Mouse (Mus musculus) adrenal gland, adult 2 months (tissue): ENCODE measurements around the gene Gm14443. TPM values are rescaled to one million over a fixed set of nuclear protein-coding genes. Genes with fewer than 3 reads are reported as not detected.
"Not testable (repeated sequence)": the region's sequence is repeated elsewhere in the genome, so short reads cannot be mapped to it uniquely, and the experiment has no call there.

Source experiments
- DNase-seq: peaks from one replicate; pipeline ENCODE4 v3.0.0; 2021
- long read RNA-seq: library from polyadenylated mRNA; stranded (forward); transcript quantifications from one replicate; pipeline ENCODE4 v2.0.0, GENCODE M21; 2021
- polyA plus RNA-seq: library from polyadenylated mRNA; depleted of rRNA; stranded (reverse); fragments of >200 nt; gene quantifications from 2 replicates; pipeline ENCODE4 v1.2.3, GENCODE M21; 2012; rRNA removed
- total RNA-seq, 2 experiments: library from RNA; stranded (reverse); gene quantifications; 2 replicates each; pipeline ENCODE4 v1.2.3; 2021

Gm14443 gene
- 1 to 10 TPM; 1.8 to 2.2 TPM for total RNA-seq
- 0.21 TPM in 1 of 2 replicates, not detected in the other for polyA plus RNA-seq
- long read RNA-seq, result 0 reads

GRCm38 (mm10) chr2:175175401-175176180 lies at the start of gene Gm14443:
Gene Gm14443, minus strand, starts transcription at chr2:175175871.
- not testable (repeated sequence) for DNase-seq

- DNase-seq, result not testable (repeated sequence)
Observed at GRCm38 (mm10) chr2:175206732-175207131, 31.1 kb upstream of the Gm14443 start, which contains the start of gene Gm14391. Gene Gm14391, minus strand, starts transcription at chr2:175206917.

- DNase-seq, result not testable (repeated sequence)
Observed at GRCm38 (mm10) chr2:175179008-175179407, 3.3 kb upstream of the Gm14443 start.

GRCm38 (mm10) chr2:175176312-175176711 lies 641 bp upstream of the Gm14443 start:
- DNase-seq, result no peak

GRCm38 (mm10) chr2:175174058-175174457 lies 1.6 kb downstream of the Gm14443 start:
- not testable (repeated sequence) for DNase-seq

GRCm38 (mm10) chr2:175172906-175173595 lies 2.6 kb downstream of the Gm14443 start:
- not testable (repeated sequence) for DNase-seq

- no peak for DNase-seq
Observed at GRCm38 (mm10) chr2:175172123-175172522, 3.5 kb downstream of the Gm14443 start.

GRCm38 (mm10) chr2:175166870-175167269 lies 8.8 kb downstream of the Gm14443 start:
- not testable (repeated sequence) for DNase-seq

GRCm38 (mm10) chr2:175165110-175165509 lies 10.6 kb downstream of the Gm14443 start:
- DNase-seq, result not testable (repeated sequence)

GRCm38 (mm10) chr2:175161438-175161837 lies 14.2 kb downstream of the Gm14443 start:
- not testable (repeated sequence) for DNase-seq

- no peak for DNase-seq
Observed at GRCm38 (mm10) chr2:175158642-175159041, 17.0 kb downstream of the Gm14443 start.

GRCm38 (mm10) chr2:175156696-175157095 lies 19.0 kb downstream of the Gm14443 start:
- DNase-seq, result no peak

GRCm38 (mm10) chr2:175141993-175142295 lies 33.7 kb downstream of the Gm14443 start, which contains the start of gene Gm14399:
Gene Gm14399, minus strand, starts transcription at chr2:175142012.
- DNase-seq, result not testable (repeated sequence)

GRCm38 (mm10) chr2:175141118-175141992 lies 34.3 kb downstream of the Gm14443 start:
- DNase-seq, result peak; percentile 71

GRCm38 (mm10) chr2:175140624-175141023 lies 35.0 kb downstream of the Gm14443 start:
- DNase-seq, result peak; percentile 14

Other genes starting within 250 kb of the Gm14443 start
- under 1 TPM in 1 of 2 experiments, not detected in 1; 0.66 TPM for gene Gm14444, start 165.6 kb downstream of the Gm14443 start, total RNA-seq
- gene Gm14444, start 165.6 kb downstream of the Gm14443 start, polyA plus RNA-seq, result not detected in 2 replicates
- gene Gm14393, start 108.1 kb downstream of the Gm14443 start, total RNA-seq, result 1 to 10 TPM in 1 of 2 experiments, under 1 TPM in 1; 0.78 to 1.4 TPM
- gene Gm14393, start 108.1 kb downstream of the Gm14443 start, polyA plus RNA-seq, result not detected in 2 replicates
- gene Gm14399, start 33.9 kb downstream of the Gm14443 start, total RNA-seq, result 10 to 100 TPM; 15.1 to 20.4 TPM
- gene Gm14399, start 33.9 kb downstream of the Gm14443 start, polyA plus RNA-seq, result not detected in 2 replicates
- 10 to 100 TPM; 55.6 to 71.5 TPM for gene Gm14391, start 31.0 kb upstream of the Gm14443 start, total RNA-seq
- 1.0 and 1.4 TPM in 2 replicates for gene Gm14391, start 31.0 kb upstream of the Gm14443 start, polyA plus RNA-seq
- gene Gm14440, start 99.3 kb upstream of the Gm14443 start, total RNA-seq, result 10 to 100 TPM in 1 of 2 experiments, 1 to 10 TPM in 1; 7.0 to 10.6 TPM
- not detected in 2 replicates for gene Gm14440, start 99.3 kb upstream of the Gm14443 start, polyA plus RNA-seq
- gene Gm4631, start 162.3 kb upstream of the Gm14443 start, total RNA-seq, result 10 to 100 TPM; 36.0 to 52.4 TPM
- gene Gm4631, start 162.3 kb upstream of the Gm14443 start, polyA plus RNA-seq, result 0.27 and 0.29 TPM in 2 replicates
- gene Zfp968, start 196.6 kb upstream of the Gm14443 start, total RNA-seq, result 1 to 10 TPM; 3.5 to 9.4 TPM
- gene Zfp968, start 196.6 kb upstream of the Gm14443 start, polyA plus RNA-seq, result 0.09 and 0.12 TPM in 2 replicates